Mouse (Mus musculus) lung, embryonic 14.5 days (tissue): ENCODE results near the gene Mtmr4. TPM values are rescaled to one million over a fixed set of nuclear protein-coding genes. Genes with fewer than 3 reads are reported as not detected.
A peak's percentile ranks its signal among the peaks of the same experiment; 100 is the strongest.

Experiments used
- ATAC-seq: fragments of 200-750 bp; cut with Nextera tagmentation; 2 replicates; pipeline ENCODE4 v1.8.0; 2017; ENCODE audit warnings: mild to moderate bottlenecking, moderate TSS enrichment, moderate library complexity; ENCODE audit not compliant: insufficient read depth
- DNase-seq: peaks from one replicate; pipeline ENCODE4 v3.0.0-alpha.2; 2015
- H3K27ac ChIP-seq: fragments of 300-500 bp; sonication (generic); 2 replicates; pipeline ENCODE4 v1.5.1; 2014; ENCODE audit warnings: low read depth, mild to moderate bottlenecking, moderate library complexity
- H3K27me3 ChIP-seq: fragments of 300-500 bp; sonication (generic); 2 replicates; pipeline ENCODE4 v1.6.1; 2014; ENCODE audit warnings: low read length, control low read depth; ENCODE audit not compliant: insufficient read depth
- H3K36me3 ChIP-seq: fragments of 300-500 bp; sonication (generic); 2 replicates; pipeline ENCODE4 v1.6.1; 2014; ENCODE audit warnings: control low read depth; ENCODE audit not compliant: insufficient read depth
- H3K4me1 ChIP-seq: fragments of 300-500 bp; sonication (generic); 2 replicates; pipeline ENCODE4 v1.6.1; 2014; ENCODE audit warnings: antibody characterized with exemption, control low read depth; ENCODE audit not compliant: insufficient read depth
- H3K4me2 ChIP-seq: fragments of 300-500 bp; sonication (generic); 2 replicates; pipeline ENCODE4 v1.6.1; 2014; ENCODE audit warnings: mild to moderate bottlenecking
- H3K4me3 ChIP-seq: fragments of 300-500 bp; sonication (generic); 2 replicates; pipeline ENCODE4 v1.5.1; 2014; ENCODE audit warnings: low read depth, low read length
- H3K9ac ChIP-seq: fragments of 300-500 bp; sonication (generic); 2 replicates; pipeline ENCODE4 v1.6.1; 2014
- H3K9me3 ChIP-seq: fragments of 300-500 bp; sonication (generic); 2 replicates; pipeline ENCODE4 v1.6.1; 2016; ENCODE audit warnings: low read depth, low read length, control low read depth
- CTCF ChIP-seq: IDR thresholded peaks from 2 replicates; pipeline ENCODE4 v1.5.1; 2016; ENCODE audit warnings: antibody characterized with exemption, low read depth
- WGBS: fragments of 180-500 bp; shearing (Covaris S2); extraction: QIAGEN DNeasy Blood & Tissue Kit; methylation state at CpG from one replicate; pipeline ENCODE4 v1.1.7; 2014; 5-methylcytosine and 5-hydroxymethylcytosine counted together
- polyA plus RNA-seq: library from polyadenylated mRNA; unstranded; fragments of >200 nt; fragmentation: Nextera tagmentation; extraction: Ambion mirVana; gene quantifications from 2 replicates; pipeline ENCODE4 v1.2.1, GENCODE M21; 2014

The Mtmr4 gene
- polyA plus RNA-seq, 1 experiment from 2014 or later = 41.2 TPM

DNA sequence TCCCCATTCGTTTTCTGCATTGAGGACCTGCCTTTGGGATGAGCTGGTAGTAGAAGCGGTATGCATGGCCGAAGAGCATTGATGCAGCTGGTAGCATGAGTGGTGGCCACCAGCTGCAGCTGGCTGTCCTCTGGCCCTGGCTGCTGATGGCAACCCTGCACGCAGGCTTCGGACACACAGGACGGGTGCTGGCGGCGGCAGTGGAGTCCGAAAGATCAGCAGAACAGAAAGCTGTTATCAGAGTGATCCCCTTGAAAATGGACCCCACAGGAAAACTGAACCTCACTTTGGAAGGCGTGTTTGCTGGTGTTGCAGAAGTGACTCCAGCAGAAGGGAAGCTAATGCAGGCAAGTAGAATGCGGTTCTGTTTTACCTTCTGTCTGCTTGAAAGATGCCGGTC is 72.6 kb downstream of the Mtmr4 start:
- Histone ChIP-seq H3K9ac (peak overlapping the region; percentile 55), H3K36me3 (no peaks in the 10 kb centered on the region), H3K4me2 (peak overlapping the region; percentile 55), H3K27me3 (no peaks in the 10 kb centered on the region), H3K4me1 (no peaks in the 10 kb centered on the region), H3K4me3 (peak overlapping the region; percentile 46), H3K27ac (peak overlapping the region; percentile 38), H3K9me3 (no peaks in the 10 kb centered on the region)
- DNase-seq (no peak), ATAC-seq (no peak)
- 63% methylated on average over 12 of the region's 12 CpGs for WGBS
- TF ChIP-seq CTCF = no peak

DNA sequence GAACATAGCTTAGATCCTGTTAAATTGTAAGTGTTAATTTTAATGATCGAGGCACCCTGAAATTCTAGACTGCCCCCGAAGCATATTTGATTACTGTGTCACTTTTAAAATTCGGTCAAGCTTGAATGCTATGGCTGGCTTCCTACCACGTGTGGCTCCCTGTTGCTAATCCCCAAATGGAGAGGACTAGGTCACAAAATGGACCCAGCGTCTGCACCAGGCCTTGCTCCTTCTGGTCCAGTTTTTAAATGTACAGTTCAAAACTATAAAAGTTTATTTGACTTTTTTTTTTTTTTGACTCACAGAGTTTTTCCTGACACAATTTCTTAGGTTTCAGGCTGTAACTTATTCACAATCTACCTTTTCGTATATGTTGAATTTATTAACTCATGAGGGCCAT is 73.3 kb downstream of the Mtmr4 start:
- Histone ChIP-seq H3K36me3 (no peaks in the 10 kb centered on the region), H3K27ac (no peak overlapping the region), H3K4me1 (no peaks in the 10 kb centered on the region), H3K9me3 (no peaks in the 10 kb centered on the region), H3K4me3 (peak overlapping the region; percentile 46), H3K9ac (peak overlapping the region; percentile 3), H3K27me3 (no peaks in the 10 kb centered on the region), H3K4me2 (peak overlapping the region; percentile 47)
- no peak for DNase-seq
- no peak for ATAC-seq
- 57% methylated on average over 6 of the region's 6 CpGs for whole genome bisulfite sequencing
- no peak for TF ChIP-seq CTCF

DNA sequence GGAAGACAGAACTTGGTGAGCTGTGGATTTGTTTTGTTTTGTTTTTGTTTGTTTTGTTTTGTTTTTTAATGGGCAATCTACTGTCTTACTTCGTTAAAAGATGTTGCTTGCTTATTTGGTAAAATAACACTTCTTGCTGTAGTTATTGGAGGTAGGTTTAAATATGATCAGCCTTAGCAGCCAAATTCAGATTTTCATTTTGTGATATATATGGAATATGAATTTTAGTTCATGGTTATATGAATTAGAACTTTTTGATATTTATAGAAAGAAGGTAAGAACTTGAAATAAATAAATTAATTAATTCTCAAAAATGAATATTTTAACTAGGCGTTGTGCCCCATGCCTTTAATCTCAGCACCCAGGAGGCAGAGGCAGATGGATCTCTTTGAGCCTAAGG is 73.7 kb downstream of the Mtmr4 start:
- TF ChIP-seq CTCF = no peak
- ATAC-seq = no peak
- no peak overlapping the region for H3K27ac ChIP-seq
- H3K4me1 ChIP-seq = no peaks in the 10 kb centered on the region
- 54% methylated on average over 2 of the region's 2 CpGs for WGBS
- peak overlapping the region; percentile 32 for H3K9ac ChIP-seq
- H3K4me3 ChIP-seq = peak overlapping the region; percentile 46
- H3K4me2 ChIP-seq = peak overlapping the region; percentile 47
- no peaks in the 10 kb centered on the region for H3K36me3 ChIP-seq
- H3K27me3 ChIP-seq = no peaks in the 10 kb centered on the region
- no peaks in the 10 kb centered on the region for H3K9me3 ChIP-seq
- no peak for DNase-seq

Other genes with a start within 250 kb of the Mtmr4 start
- 1.6 and 2.2 TPM in 2 replicates for gene Ppm1e, start 233.1 kb upstream of the Mtmr4 start, polyA plus RNA-seq
- gene Rad51c, start 187.2 kb upstream of the Mtmr4 start, polyA plus RNA-seq = 9.9 and 11.0 TPM in 2 replicates
- gene Tex14, start 187.1 kb upstream of the Mtmr4 start, polyA plus RNA-seq = 0.21 and 0.72 TPM in 2 replicates
- not detected in 2 replicates for gene Gm11492, start 25.5 kb upstream of the Mtmr4 start, polyA plus RNA-seq
- gene Sept4, start 23.3 kb upstream of the Mtmr4 start, polyA plus RNA-seq = 48.5 TPM in 2 replicates
- gene Hsf5, start 25.0 kb downstream of the Mtmr4 start, polyA plus RNA-seq = 0.38 and 0.41 TPM in 2 replicates
- gene Rnf43, start 70.6 kb downstream of the Mtmr4 start, polyA plus RNA-seq = 18.0 and 21.5 TPM in 2 replicates
- 145 and 146 TPM in 2 replicates for gene Supt4a, start 145.4 kb downstream of the Mtmr4 start, polyA plus RNA-seq
- 1.5 and 2.5 TPM in 2 replicates for gene Tspoap1, start 168.4 kb downstream of the Mtmr4 start, polyA plus RNA-seq
- 0.37 and 0.89 TPM in 2 replicates for gene Mpo, start 201.4 kb downstream of the Mtmr4 start, polyA plus RNA-seq
- 0.05 TPM in 1 of 2 replicates, not detected in the other for gene Lpo, start 236.1 kb downstream of the Mtmr4 start, polyA plus RNA-seq